Mouse (Mus musculus) midbrain, embryonic 12.5 days (tissue): ENCODE data around the gene Mafb. TPM values are rescaled to one million over a fixed set of nuclear protein-coding genes. Genes with fewer than 3 reads are reported as not detected.

Experiments
- ATAC-seq: fragments of 200-750 bp; cut with Nextera tagmentation; 2 replicates; pipeline ENCODE4 v1.8.0; 2017; ENCODE audit warnings: low read depth, moderate TSS enrichment, moderate library complexity; ENCODE audit not compliant: low FRiP score
- H3K27ac ChIP-seq: fragments of 300-500 bp; sonication (generic); replicated peaks from 2 replicates; pipeline ENCODE4 v1.5.1; 2016; ENCODE audit warnings: mild to moderate bottlenecking
- H3K27me3 ChIP-seq: fragments of 300-500 bp; sonication (generic); 2 replicates; pipeline ENCODE4 v1.6.1; 2016; ENCODE audit warnings: mild to moderate bottlenecking
- H3K36me3 ChIP-seq: fragments of 300-500 bp; sonication (generic); 2 replicates; pipeline ENCODE4 v1.6.1; 2016
- H3K4me1 ChIP-seq: fragments of 300-500 bp; sonication (generic); 2 replicates; pipeline ENCODE4 v1.6.1; 2016
- H3K4me2 ChIP-seq: fragments of 300-500 bp; sonication (generic); replicated peaks from 2 replicates; pipeline ENCODE4 v1.6.1; 2016; ENCODE audit warnings: mild to moderate bottlenecking, moderate library complexity
- H3K4me3 ChIP-seq: fragments of 300-500 bp; sonication (generic); 2 replicates; pipeline ENCODE4 v1.5.1; 2016; ENCODE audit warnings: mild to moderate bottlenecking
- H3K9ac ChIP-seq: fragments of 300-500 bp; sonication (generic); replicated peaks from 2 replicates; pipeline ENCODE4 v1.6.1; 2016; ENCODE audit warnings: mild to moderate bottlenecking, moderate library complexity
- H3K9me3 ChIP-seq: fragments of 300-500 bp; sonication (generic); 2 replicates; pipeline ENCODE4 v1.6.1; 2016; ENCODE audit warnings: mild to moderate bottlenecking
- WGBS: fragments of 180-500 bp; shearing (Covaris S2); methylation state at CpG from one replicate; pipeline ENCODE4 v1.1.7; 2016; 5-methylcytosine and 5-hydroxymethylcytosine counted together
- polyA plus RNA-seq: library from polyadenylated mRNA; unstranded; fragments of >200 nt; fragmentation: Nextera tagmentation; extraction: Ambion mirVana; gene quantifications from 2 replicates; pipeline ENCODE4 v1.2.1, GENCODE M21; 2016

The Mafb gene
- 8.6 and 8.8 TPM in 2 replicates for polyA plus RNA-seq

- ATAC-seq, result peak; percentile 94
- H3K27me3 ChIP-seq, result peaks cover 81% of the 10 kb centered on the region
- H3K9me3 ChIP-seq, result no peaks in the 10 kb centered on the region
- H3K9ac ChIP-seq, result peak within 1 kb of the TSS; percentile 75
- H3K4me3 ChIP-seq, result peak within 1 kb of the TSS; percentile 54
- H3K4me1 ChIP-seq, result peaks cover 44% of the 10 kb centered on the region
- H3K4me2 ChIP-seq, result peak within 1 kb of the TSS; percentile 95
- no peaks in the 10 kb centered on the region for H3K36me3 ChIP-seq
- under 1% methylated on average over 33 of the region's 37 CpGs for WGBS
- H3K27ac ChIP-seq, result peak within 1 kb of the TSS; percentile 92
Observed at GRCm38 (mm10) chr2:160366980-160367338, at the start of gene Mafb. TSS of gene Mafb (minus strand) at chr2:160367065.

GRCm38 (mm10) chr2:160415161-160415560 is 48.3 kb upstream of the Mafb start:
- H3K36me3 ChIP-seq, result no peaks in the 10 kb centered on the region
- H3K9me3 ChIP-seq, result peaks cover 3% of the 10 kb centered on the region; the same call in 1 of the 2 replicates
- no peak overlapping the region for H3K9ac ChIP-seq
- no peak overlapping the region for H3K4me2 ChIP-seq
- ATAC-seq, result no peak
- H3K4me1 ChIP-seq, result 0 out of 2 replicates have a peak, but pooled peaks cover 4% of the 10 kb centered on the region
- H3K27ac ChIP-seq, result no peak overlapping the region
- H3K4me3 ChIP-seq, result no peak overlapping the region
- 93% methylated on average over 8 of the region's 8 CpGs for WGBS
- no peaks in the 10 kb centered on the region for H3K27me3 ChIP-seq

- 89% methylated on average over 11 of the region's 11 CpGs for WGBS
- H3K9me3 ChIP-seq, result peaks cover 3% of the 10 kb centered on the region; the same call in 1 of the 2 replicates
- no peak overlapping the region for H3K4me3 ChIP-seq
- H3K36me3 ChIP-seq, result no peaks in the 10 kb centered on the region
- no peak overlapping the region for H3K9ac ChIP-seq
- ATAC-seq, result no peak
- H3K27ac ChIP-seq, result no peak overlapping the region
- H3K27me3 ChIP-seq, result no peaks in the 10 kb centered on the region
- no peak overlapping the region for H3K4me2 ChIP-seq
- H3K4me1 ChIP-seq, result 0 out of 2 replicates have a peak, but pooled peaks cover 4% of the 10 kb centered on the region
Observed at GRCm38 (mm10) chr2:160414736-160415135, 47.9 kb upstream of the Mafb start.

GRCm38 (mm10) chr2:160413982-160414381 is 47.1 kb upstream of the Mafb start:
- H3K27ac ChIP-seq, result no peak overlapping the region
- WGBS, result 84% methylated on average over 5 of the region's 5 CpGs
- H3K9me3 ChIP-seq, result peaks cover 3% of the 10 kb centered on the region; the same call in 1 of the 2 replicates
- no peaks in the 10 kb centered on the region for H3K36me3 ChIP-seq
- H3K4me3 ChIP-seq, result no peak overlapping the region
- ATAC-seq, result no peak
- 0 out of 2 replicates have a peak, but pooled peaks cover 3% of the 10 kb centered on the region for H3K4me1 ChIP-seq
- no peak overlapping the region for H3K9ac ChIP-seq
- no peaks in the 10 kb centered on the region for H3K27me3 ChIP-seq
- H3K4me2 ChIP-seq, result no peak overlapping the region

- Histone ChIP-seq H3K4me2 (no peak overlapping the region), H3K4me3 (no peak overlapping the region), H3K27ac (no peak overlapping the region), H3K27me3 (no peaks in the 10 kb centered on the region), H3K36me3 (no peaks in the 10 kb centered on the region), H3K4me1 (0 out of 2 replicates have a peak, but pooled peaks cover 3% of the 10 kb centered on the region), H3K9ac (no peak overlapping the region), H3K9me3 (peaks cover 3% of the 10 kb centered on the region; the same call in 1 of the 2 replicates)
- no peak for ATAC-seq
- 57% methylated on average over 12 of the region's 12 CpGs for WGBS
Observed at GRCm38 (mm10) chr2:160413055-160413454, 46.2 kb upstream of the Mafb start.

GRCm38 (mm10) chr2:160411431-160411830 is 44.6 kb upstream of the Mafb start:
- Histone ChIP-seq H3K36me3 (no peaks in the 10 kb centered on the region), H3K27me3 (no peaks in the 10 kb centered on the region), H3K4me1 (0 out of 2 replicates have a peak, but pooled peaks cover 3% of the 10 kb centered on the region), H3K9me3 (peaks cover 3% of the 10 kb centered on the region; the same call in 1 of the 2 replicates), H3K4me2 (no peak overlapping the region), H3K27ac (no peak overlapping the region), H3K9ac (no peak overlapping the region), H3K4me3 (no peak overlapping the region)
- ATAC-seq, result no peak
- 76% methylated on average over 7 of the region's 7 CpGs for WGBS

- Histone ChIP-seq H3K4me2 (no peak overlapping the region), H3K4me1 (0 out of 2 replicates have a peak, but pooled peaks cover 4% of the 10 kb centered on the region), H3K36me3 (no peaks in the 10 kb centered on the region), H3K9ac (no peak overlapping the region), H3K9me3 (no peaks in the 10 kb centered on the region), H3K27me3 (no peaks in the 10 kb centered on the region), H3K4me3 (no peak overlapping the region), H3K27ac (no peak overlapping the region)
- ATAC-seq, result 0 out of 2 replicates have a peak, but pooled peaks have one; percentile 30
- WGBS, result 85% methylated on average over 3 of the region's 3 CpGs
Observed at GRCm38 (mm10) chr2:160407720-160408119, 40.9 kb upstream of the Mafb start.

- no peaks in the 10 kb centered on the region for H3K36me3 ChIP-seq
- WGBS, result 83% methylated on average over 12 of the region's 12 CpGs
Observed at GRCm38 (mm10) chr2:160397747-160398146, 30.9 kb upstream of the Mafb start.

GRCm38 (mm10) chr2:160394735-160395134 is 27.9 kb upstream of the Mafb start:
- Histone ChIP-seq H3K9ac (no peak overlapping the region), H3K27me3 (peaks cover 9% of the 10 kb centered on the region; the same call in 1 of the 2 replicates), H3K4me1 (peaks cover 7% of the 10 kb centered on the region; the same call in 1 of the 2 replicates), H3K4me3 (no peak overlapping the region), H3K4me2 (no peak overlapping the region), H3K36me3 (no peaks in the 10 kb centered on the region), H3K9me3 (no peaks in the 10 kb centered on the region), H3K27ac (0 out of 2 replicates have a peak overlapping the region, but pooled peaks have one; percentile 39)
- ATAC-seq, result no peak
- WGBS, result 76% methylated on average over 7 of the region's 7 CpGs

More at GRCm38 (mm10) chr2:160397747-160398146, 30.9 kb upstream of the Mafb start:
- no peak overlapping the region for H3K27ac ChIP-seq
- no peak overlapping the region for H3K9ac ChIP-seq
- no peak overlapping the region for H3K4me3 ChIP-seq
- H3K27me3 ChIP-seq, result peaks cover 5% of the 10 kb centered on the region; the same call in 1 of the 2 replicates
- peaks cover 7% of the 10 kb centered on the region; the same call in 1 of the 2 replicates for H3K4me1 ChIP-seq
- ATAC-seq, result no peak
- H3K9me3 ChIP-seq, result no peaks in the 10 kb centered on the region
- no peak overlapping the region for H3K4me2 ChIP-seq

GRCm38 (mm10) chr2:160392648-160393047 is 25.8 kb upstream of the Mafb start:
- WGBS, result 79% methylated on average over 3 of the region's 3 CpGs
- H3K4me1 ChIP-seq, result peaks cover 14% of the 10 kb centered on the region
- ATAC-seq, result no peak

GRCm38 (mm10) chr2:160388596-160388995 is 21.7 kb upstream of the Mafb start:
- no peak overlapping the region for H3K4me2 ChIP-seq
- no peak for ATAC-seq
- 21% methylated on average over 5 of the region's 5 CpGs for WGBS
- H3K36me3 ChIP-seq, result no peaks in the 10 kb centered on the region
- no peak overlapping the region for H3K4me3 ChIP-seq
- H3K27me3 ChIP-seq, result peaks cover 9% of the 10 kb centered on the region; the same call in 1 of the 2 replicates
- H3K9me3 ChIP-seq, result no peaks in the 10 kb centered on the region
- H3K9ac ChIP-seq, result no peak overlapping the region
- peaks cover 10% of the 10 kb centered on the region; the same call in 1 of the 2 replicates for H3K4me1 ChIP-seq
- H3K27ac ChIP-seq, result no peak overlapping the region; the same call in 1 of the 2 replicates

More at GRCm38 (mm10) chr2:160392648-160393047, 25.8 kb upstream of the Mafb start:
- no peaks in the 10 kb centered on the region for H3K9me3 ChIP-seq
- no peak overlapping the region for H3K9ac ChIP-seq
- no peak overlapping the region for H3K27ac ChIP-seq
- no peaks in the 10 kb centered on the region for H3K36me3 ChIP-seq
- peaks cover 9% of the 10 kb centered on the region; the same call in 1 of the 2 replicates for H3K27me3 ChIP-seq
- no peak overlapping the region for H3K4me2 ChIP-seq
- H3K4me3 ChIP-seq, result no peak overlapping the region

GRCm38 (mm10) chr2:160383418-160383817 is 16.6 kb upstream of the Mafb start:
- no peak overlapping the region for H3K4me3 ChIP-seq
- no peaks in the 10 kb centered on the region for H3K9me3 ChIP-seq
- H3K4me2 ChIP-seq, result no peak overlapping the region
- 63% methylated on average over 3 of the region's 3 CpGs for WGBS
- peaks cover under 1% of the 10 kb centered on the region; the same call in 1 of the 2 replicates for H3K4me1 ChIP-seq
- no peaks in the 10 kb centered on the region for H3K36me3 ChIP-seq
- H3K9ac ChIP-seq, result no peak overlapping the region
- no peak for ATAC-seq
- H3K27me3 ChIP-seq, result 0 out of 2 replicates have a peak, but pooled peaks cover 4% of the 10 kb centered on the region
- H3K27ac ChIP-seq, result no peak overlapping the region
